Mouse (Mus musculus) CD4-positive, CD25-positive, alpha-beta regulatory T cell, adult 2 months (primary cell): Measurements from ENCODE around the gene Marveld3.

Experiments used
- DNase-seq: peaks from one replicate; pipeline ENCODE4 v3.0.0-alpha.2; 2012; ENCODE audit warnings: low read depth, low spot score

Gene Marveld3

GRCm38 (mm10) chr8:109903909-109904469, 58.0 kb downstream of the Marveld3 start:
- DNase-seq = no peak

GRCm38 (mm10) chr8:109902379-109902778, 59.6 kb downstream of the Marveld3 start:
- DNase-seq = no peak
